Mouse (Mus musculus): ENCODE results near the gene Gm20388.

DNA sequence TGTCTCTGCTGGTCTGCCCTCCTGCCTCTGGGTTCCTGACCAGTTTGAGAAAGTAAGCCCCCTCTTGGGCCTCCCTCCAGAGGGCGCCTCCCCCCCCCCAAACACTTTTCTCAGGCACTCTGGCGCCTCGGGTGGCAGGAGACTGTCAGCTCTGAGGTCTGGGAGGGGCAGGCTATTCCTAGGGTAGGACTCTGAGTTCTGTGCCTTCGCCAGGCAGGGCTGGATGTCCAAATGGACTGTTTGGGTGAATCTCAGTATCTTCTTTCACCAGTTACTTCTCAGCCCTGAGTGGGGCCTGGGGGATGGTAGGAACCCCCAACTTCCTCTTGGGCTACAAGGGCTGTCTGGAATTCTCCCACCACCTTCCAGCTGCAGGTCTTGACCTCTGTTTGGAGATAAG, 300.7 kb downstream of the Gm20388 start:
- TF ChIP-seq POLR2A (IDR thresholded peaks at IDR 0.05; ENCODE audit: low read depth, low read length) (no peak), CTCF (conservative IDR thresholded peaks at IDR 0.05; ENCODE audit: insufficient read depth, insufficient read length, low read depth, low read length) (no peak)

Data from kidney, adult 2 months (tissue).